Mouse (Mus musculus) thymus, postnatal 0 days (tissue): ENCODE measurements around the gene Dynlt1b. TPM values are rescaled to one million over a fixed set of nuclear protein-coding genes. Genes with fewer than 3 reads are reported as not detected.
"Not testable (repeated sequence)": the region's sequence is repeated elsewhere in the genome, so short reads cannot be mapped to it uniquely, and the experiment has no call there.

Experiments
- DNase-seq: peaks from one replicate; pipeline ENCODE4 v3.0.0-alpha.2; 2015; ENCODE audit warnings: low spot score
- polyA plus RNA-seq: library from polyadenylated mRNA; unstranded; fragments of >200 nt; fragmentation: Nextera tagmentation; extraction: Ambion mirVana; gene quantifications from 2 replicates; pipeline ENCODE4 v1.2.1, GENCODE M21; 2015

Dynlt1b gene
- polyA plus RNA-seq, 1 experiment from 2014 or later = 944 TPM

- not testable (repeated sequence) for DNase-seq
These were observed 31.2 kb downstream of the Dynlt1b start for GRCm38 (mm10) chr17:6461083-6461595.

GRCm38 (mm10) chr17:6465735-6466134, 35.8 kb downstream of the Dynlt1b start:
- DNase-seq = not testable (repeated sequence)

- peak; percentile 29 for DNase-seq
These were observed 37.9 kb downstream of the Dynlt1b start for GRCm38 (mm10) chr17:6467638-6468461.

- not testable (repeated sequence) for DNase-seq
These were observed 40.1 kb downstream of the Dynlt1b start for GRCm38 (mm10) chr17:6470031-6470430.

- DNase-seq = not testable (repeated sequence)
These were observed 40.8 kb downstream of the Dynlt1b start for GRCm38 (mm10) chr17:6470671-6471070.

GRCm38 (mm10) chr17:6475270-6475669, 45.4 kb downstream of the Dynlt1b start:
- DNase-seq = peak; percentile 7

- DNase-seq = not testable (repeated sequence)
These were observed 46.0 kb downstream of the Dynlt1b start for GRCm38 (mm10) chr17:6475913-6476312.

GRCm38 (mm10) chr17:6476495-6476947, 46.6 kb downstream of the Dynlt1b start:
- peak; percentile 87 for DNase-seq

- peak; percentile 61 for DNase-seq
These were observed 47.1 kb downstream of the Dynlt1b start for GRCm38 (mm10) chr17:6477026-6477425.

- not testable (repeated sequence) for DNase-seq
These were observed 51.1 kb downstream of the Dynlt1b start for GRCm38 (mm10) chr17:6480855-6481589.

- not testable (repeated sequence) for DNase-seq
These were observed 51.7 kb downstream of the Dynlt1b start for GRCm38 (mm10) chr17:6481590-6481963.

- DNase-seq = not testable (repeated sequence)
These were observed 52.3 kb downstream of the Dynlt1b start for GRCm38 (mm10) chr17:6482248-6482647.

Other genes with a start within 250 kb of the Dynlt1b start
- 12.1 and 12.2 TPM in 2 replicates for gene Tmem181a, start 173.3 kb upstream of the Dynlt1b start, polyA plus RNA-seq
- 14.1 and 16.5 TPM in 2 replicates for gene Dynlt1a, start 112.6 kb upstream of the Dynlt1b start, polyA plus RNA-seq
- 43.1 and 55.4 TPM in 2 replicates for gene Dynlt1c, start 171.6 kb downstream of the Dynlt1b start, polyA plus RNA-seq
- gene Dynlt1f, start 225.8 kb downstream of the Dynlt1b start, polyA plus RNA-seq = 304 and 317 TPM in 2 replicates
- 62.0 and 75.8 TPM in 2 replicates for gene Sytl3, start 229.0 kb downstream of the Dynlt1b start, polyA plus RNA-seq